Mouse (Mus musculus): Measurements from ENCODE around the gene Parva. TPM values are rescaled to one million over a fixed set of nuclear protein-coding genes. Genes with fewer than 3 reads are reported as not detected.

Gene Parva
- total and polyA plus RNA-seq, 3 experiments = 0.08 to 1.1 (median 0.15) TPM

DNA sequence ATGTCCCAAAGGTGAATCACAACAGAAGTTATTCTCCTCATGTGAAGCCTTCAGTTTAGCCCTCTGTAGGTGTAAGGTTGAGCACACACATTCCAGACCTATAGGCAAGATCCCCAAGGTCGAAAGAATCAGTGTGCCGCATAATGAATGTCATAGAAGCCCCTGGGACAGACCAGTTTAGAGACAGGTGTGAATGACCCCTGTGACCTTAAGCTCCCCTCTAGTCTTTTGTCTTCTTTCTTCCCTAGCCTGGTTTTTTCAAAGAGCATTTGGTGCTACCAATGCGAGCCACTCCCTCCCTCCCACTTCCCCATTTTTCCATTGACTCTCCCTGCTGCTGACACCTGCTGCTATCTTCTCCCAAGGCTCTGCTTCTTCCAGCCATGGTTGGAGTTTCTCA lies 121.8 kb downstream of the Parva start:
- no peaks in the 10 kb centered on the region for H3K9me3 ChIP-seq (replicated peaks; ENCODE audit: low read length)
- DNase-seq (ENCODE audit: extremely low read depth) = no peak
- H3K36me3 ChIP-seq (replicated peaks in 1 of 2; ENCODE audit: control insufficient read depth in 1 of 2, insufficient read depth in 1 of 2, low read length in 1 of 2) = no peaks in the 10 kb centered on the region
- dilution Hi-C loops (cut with MboI; ENCODE audit: extremely low pct_ligation_motif_present, extremely low pct_unique_long_range_greater_than_20kb, low sequenced_read_pairs) = no loop called here
- no peak overlapping the region for H3K27ac ChIP-seq (ENCODE audit: insufficient read depth, low read depth)
- no peak overlapping the region for H3K4me2 ChIP-seq (ENCODE audit: insufficient read depth, low read depth, poor library complexity, severe bottlenecking)
- H3K27me3 ChIP-seq (replicated peaks) = no peaks in the 10 kb centered on the region
- peaks cover 0 to 24% of the 10 kb centered on the region in 2 experiments; a peak in 2 of 4 replicates for H3K4me1 ChIP-seq (ENCODE audit: control insufficient read depth in 1 of 2, insufficient read depth in 2 of 2)
- no peaks in the 10 kb centered on the region for H3K79me2 ChIP-seq (replicated peaks; ENCODE audit: control insufficient read depth, extremely low read depth, insufficient read depth, poor library complexity, severe bottlenecking)
- in situ Hi-C loops (cut with MboI; ENCODE audit: low pct_ligation_motif_present, low pct_unique_long_range_greater_than_20kb, low sequenced_read_pairs) = no loop called here
- no peak overlapping the region for H3K9ac ChIP-seq (ENCODE audit: insufficient read depth, low read depth)
- no peak overlapping the region for H3K4me3 ChIP-seq (replicated peaks in 1 of 3; ENCODE audit: low read depth in 2 of 3, low read length in 2 of 3, poor library complexity in 1 of 3)
- TF ChIP-seq SIN3A (IDR thresholded peaks at IDR 0.05; ENCODE audit: low read length) (no peak), E2F4 (IDR thresholded peaks at IDR 0.05; ENCODE audit: insufficient replicate concordance, low read depth, low read length) (no peak), ZNF384 (IDR thresholded peaks at IDR 0.05; ENCODE audit: low read depth, low read length) (no peak), RCOR1 (conservative IDR thresholded peaks at IDR 0.05; ENCODE audit: low read depth, low read length) (no peak), KAT2A (IDR thresholded peaks at IDR 0.05; ENCODE audit: insufficient replicate concordance, low read length) (no peak), SMC3 (IDR thresholded peaks at IDR 0.05; ENCODE audit: low read depth, low read length) (no peak), NRF1 (IDR thresholded peaks at IDR 0.05; ENCODE audit: low read depth, low read length) (no peak), JUN (IDR thresholded peaks at IDR 0.05; ENCODE audit: insufficient read depth, low read depth, low read length) (no peak), CHD2 (IDR thresholded peaks at IDR 0.05; ENCODE audit: low read length) (no peak), MXI1 (IDR thresholded peaks at IDR 0.05; ENCODE audit: low read depth, low read length) (no peak), NELFE (IDR thresholded peaks at IDR 0.05; ENCODE audit: low read depth, low read length) (no peak), MAZ (IDR thresholded peaks at IDR 0.05; ENCODE audit: low read depth, low read length) (no peak), ZKSCAN1 (IDR thresholded peaks at IDR 0.05; ENCODE audit: borderline replicate concordance, low read depth, low read length) (no peak), ZC3H11A (IDR thresholded peaks at IDR 0.05; ENCODE audit: low read depth, low read length) (no peak), TBP (conservative IDR thresholded peaks at IDR 0.05; ENCODE audit: low read depth, low read length) (no peak), BHLHE40 (IDR thresholded peaks at IDR 0.05; ENCODE audit: low read depth, low read length) (no peak), TCF12 (IDR thresholded peaks at IDR 0.05; ENCODE audit: low read depth, low read length) (no peak), ZMIZ1 (IDR thresholded peaks at IDR 0.05; ENCODE audit: low read depth, low read length) (no peak), EP300 (IDR thresholded peaks at IDR 0.05; ENCODE audit: low read length) (no peak), MAFK (IDR thresholded peaks at IDR 0.05; ENCODE audit: insufficient replicate concordance, low read length) (no peak)

DNA sequence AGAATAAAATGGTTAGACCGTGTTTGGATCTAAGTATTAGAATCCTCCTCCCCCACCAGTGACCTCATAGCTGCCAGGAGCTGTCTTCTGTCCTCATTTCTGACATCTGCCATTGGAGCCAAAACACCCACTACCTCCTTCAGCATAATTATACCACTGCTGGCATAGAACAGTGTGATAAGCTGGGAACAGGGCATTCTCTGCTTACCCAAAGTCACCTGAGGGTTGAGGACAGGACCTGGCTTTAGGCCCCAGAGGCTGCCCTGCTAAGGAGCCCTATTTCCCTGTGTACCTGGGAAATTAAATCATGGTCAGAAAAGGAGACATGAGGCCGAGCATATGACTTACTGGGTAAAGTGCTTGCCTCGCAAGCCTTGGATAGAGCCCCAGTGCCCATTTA lies 134.2 kb downstream of the Parva start:
- no peak for DNase-seq (ENCODE audit: extremely low read depth)
- no peak overlapping the region for H3K27ac ChIP-seq (ENCODE audit: insufficient read depth, low read depth)
- H3K9me3 ChIP-seq (replicated peaks; ENCODE audit: low read length) = peaks cover 4% of the 10 kb centered on the region
- dilution Hi-C loops (cut with MboI; ENCODE audit: extremely low pct_ligation_motif_present, extremely low pct_unique_long_range_greater_than_20kb, low sequenced_read_pairs) = no loop called here
- H3K27me3 ChIP-seq (replicated peaks) = no peaks in the 10 kb centered on the region
- in situ Hi-C loops (cut with MboI; ENCODE audit: low pct_ligation_motif_present, low pct_unique_long_range_greater_than_20kb, low sequenced_read_pairs) = no loop called here
- no peaks in the 10 kb centered on the region for H3K36me3 ChIP-seq (replicated peaks in 1 of 2; ENCODE audit: control insufficient read depth in 1 of 2, insufficient read depth in 1 of 2, low read length in 1 of 2)
- peaks cover 0 to 15% of the 10 kb centered on the region in 2 experiments; a peak in 2 of 4 replicates for H3K4me1 ChIP-seq (ENCODE audit: control insufficient read depth in 1 of 2, insufficient read depth in 2 of 2)
- H3K4me3 ChIP-seq (replicated peaks in 1 of 3; ENCODE audit: low read depth in 2 of 3, low read length in 2 of 3, poor library complexity in 1 of 3) = no peak overlapping the region
- TF ChIP-seq CHD1 (IDR thresholded peaks at IDR 0.05; ENCODE audit: low read depth, low read length) (no peak), PAX5 (IDR thresholded peaks at IDR 0.05; ENCODE audit: low read length) (no peak)
- H3K9ac ChIP-seq (ENCODE audit: insufficient read depth, low read depth) = no peak overlapping the region
- no peaks in the 10 kb centered on the region for H3K79me2 ChIP-seq (replicated peaks; ENCODE audit: control insufficient read depth, extremely low read depth, insufficient read depth, poor library complexity, severe bottlenecking)
- no peak overlapping the region for H3K4me2 ChIP-seq (ENCODE audit: insufficient read depth, low read depth, poor library complexity, severe bottlenecking)
